Mouse (Mus musculus) T-helper 17 cell (primary cell): ENCODE data around the gene Slc44a1.

ENCODE experiments used
- in situ Hi-C, 2 experiments: fragments of 300-600 bp; cut with MboI, MseI; formaldehyde crosslinking; loops; 1 replicate in 1 of 2; 2 replicates in 1 of 2; pipeline ENCODE4 v1.15.1; 2025; ENCODE audit warnings: high pct_unique_total_duplicates in 2 of 2

The Slc44a1 gene

GRCm38 (mm10) chr4:53427120-53427519, 13.1 kb upstream of the Slc44a1 start:
- in situ Hi-C loops = no loop called here

DNA sequence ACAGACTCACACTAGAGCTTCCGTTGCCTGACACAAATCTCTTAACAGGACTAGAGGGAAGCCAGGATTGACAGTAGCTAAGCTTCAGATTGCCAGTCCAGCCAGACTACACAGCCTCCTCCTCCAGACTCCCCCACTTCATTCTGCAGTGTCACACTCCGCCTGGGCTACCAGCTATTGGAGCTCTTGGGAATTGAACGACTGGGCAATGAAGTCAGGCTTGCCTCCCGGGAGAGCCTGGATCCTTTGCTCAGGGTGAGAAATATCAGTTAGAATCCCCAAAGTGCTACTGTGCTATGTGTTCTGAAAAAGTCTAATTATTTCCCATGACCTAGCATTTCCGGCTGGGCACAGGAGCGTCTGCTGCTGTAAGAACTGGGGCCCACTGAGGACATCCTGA, 9.7 kb upstream of the Slc44a1 start:
- in situ Hi-C loops = no loop called here

- in situ Hi-C loops = no loop called here
Measured at GRCm38 (mm10) chr4:53431585-53432234, 8.5 kb upstream of the Slc44a1 start.

DNA sequence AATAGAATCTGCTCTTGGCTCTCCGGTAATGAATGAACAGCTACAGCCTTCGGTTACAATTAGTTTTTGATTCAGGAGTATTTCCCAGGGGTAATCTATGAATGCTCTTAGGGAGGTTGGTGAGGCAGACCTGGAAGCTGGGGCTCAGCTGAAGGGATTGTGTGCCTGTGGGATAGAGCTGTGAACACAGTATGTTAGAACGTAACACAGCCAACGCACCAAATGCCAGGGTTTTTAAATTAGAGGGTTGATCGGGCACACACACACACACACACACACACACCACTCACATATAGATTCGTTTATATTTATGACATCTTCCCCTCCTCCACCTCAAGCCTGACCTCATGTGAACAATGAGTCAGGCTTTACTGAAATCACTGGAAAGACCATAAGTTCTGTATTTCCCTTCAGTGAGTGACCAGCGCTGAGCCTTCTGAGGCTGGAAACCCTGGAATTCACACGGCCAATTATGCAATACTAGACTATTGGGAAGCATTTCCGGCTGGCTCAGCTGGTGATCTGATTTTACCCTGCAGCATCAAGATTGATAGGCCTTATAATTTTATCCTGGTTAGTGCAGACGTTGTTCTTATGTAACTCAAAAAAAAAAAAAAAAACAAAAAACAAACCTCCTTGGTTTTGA, 3.0 kb upstream of the Slc44a1 start:
- in situ Hi-C loops = no loop called here

GRCm38 (mm10) chr4:53438386-53438785, 1.8 kb upstream of the Slc44a1 start:
- in situ Hi-C loops = no loop called here

DNA sequence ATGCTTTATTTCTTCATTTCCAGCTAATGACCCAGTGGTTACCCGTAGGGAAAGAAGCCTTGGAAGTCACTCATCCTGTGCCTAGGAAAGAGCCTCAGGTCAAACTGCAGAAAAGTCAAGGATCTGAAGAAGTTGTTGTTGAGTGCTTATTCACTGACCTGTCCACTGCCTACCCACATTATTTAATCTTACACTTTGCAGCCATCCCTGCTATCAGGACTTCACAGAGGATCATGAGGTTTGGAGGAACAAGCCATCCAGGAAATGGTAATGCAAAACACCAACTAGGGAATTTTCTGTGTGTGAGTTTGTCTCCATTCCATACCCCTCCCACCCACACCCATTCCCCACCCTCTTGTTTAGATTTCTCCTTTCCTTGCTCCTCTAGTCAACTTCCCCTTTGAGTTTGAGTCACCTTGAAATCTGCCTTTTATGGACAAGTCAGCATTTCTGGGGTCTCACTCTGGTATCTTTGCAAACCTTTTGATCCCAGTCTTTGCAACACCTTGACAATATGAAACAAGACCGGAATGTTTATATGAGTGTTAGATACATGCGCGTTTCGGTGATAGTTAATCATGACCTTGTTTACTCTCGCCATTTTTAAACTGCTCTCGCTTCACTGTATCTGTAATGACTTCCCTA, 1.3 kb upstream of the Slc44a1 start:
- in situ Hi-C loops = no loop called here

DNA sequence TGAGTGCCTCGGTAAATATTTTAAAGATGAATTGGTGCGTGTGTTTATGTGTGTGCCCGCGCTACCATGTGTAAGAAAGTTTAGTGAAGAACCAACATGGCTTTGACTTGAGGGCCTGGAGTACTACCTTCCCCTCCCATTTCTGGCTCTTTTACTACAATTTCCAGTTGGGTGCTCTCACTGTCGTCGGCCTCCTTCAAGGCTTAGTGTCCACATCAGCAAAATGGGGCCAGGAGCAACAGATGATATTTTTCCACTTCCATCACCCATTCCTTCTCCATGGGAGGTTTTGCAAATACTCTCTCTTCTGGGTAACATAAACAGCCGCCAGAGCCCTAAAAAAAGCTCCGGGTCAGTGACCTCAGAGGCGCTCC, 590 bp upstream of the Slc44a1 start:
- in situ Hi-C loops = loop anchor here in 1 of 2 experiments (5.0 kb wide), 1 partner anchor 383 kb away; no protein-coding TSS in a partner anchor

DNA sequence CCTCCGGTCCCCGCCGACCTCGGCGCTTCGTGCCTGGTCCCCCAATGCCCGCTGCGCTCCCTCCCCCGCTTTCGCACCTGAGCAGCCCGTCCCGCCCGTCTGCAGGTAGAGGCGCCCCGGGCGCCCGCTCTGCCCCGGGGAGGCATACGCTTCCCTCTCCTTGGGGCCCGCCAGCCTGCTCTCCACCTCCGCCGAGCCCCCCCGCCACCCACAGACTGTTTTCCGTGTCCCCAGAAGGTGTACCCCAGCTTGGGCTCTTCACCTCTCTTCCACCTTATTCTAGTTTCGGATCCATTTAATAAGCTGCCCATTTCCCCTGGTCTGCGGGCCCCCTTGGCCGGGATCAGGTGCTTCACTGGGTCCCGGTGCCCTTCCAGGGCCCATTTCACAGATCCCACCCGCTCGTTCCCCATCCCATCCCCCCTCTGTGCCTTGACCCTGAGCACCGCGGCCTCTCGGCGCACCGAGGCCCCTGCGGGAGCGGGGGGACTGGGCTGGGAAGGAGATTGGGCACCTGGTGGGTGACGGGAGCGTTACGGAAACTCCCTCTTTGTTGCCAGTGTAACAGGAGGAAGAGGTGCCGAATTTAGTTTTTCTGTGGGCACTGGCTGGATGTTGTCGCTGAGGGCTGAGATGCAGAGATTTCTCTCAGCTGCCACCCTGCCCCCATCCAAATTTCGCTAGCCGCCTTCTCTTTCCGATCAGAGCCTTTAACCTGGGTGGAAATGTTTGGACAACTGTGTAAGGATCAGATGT, 781 bp downstream of the Slc44a1 start:
- in situ Hi-C loops = loop anchor here in 1 of 2 experiments (5.0 kb wide), 1 partner anchor 381 kb away; no protein-coding TSS in a partner anchor

DNA sequence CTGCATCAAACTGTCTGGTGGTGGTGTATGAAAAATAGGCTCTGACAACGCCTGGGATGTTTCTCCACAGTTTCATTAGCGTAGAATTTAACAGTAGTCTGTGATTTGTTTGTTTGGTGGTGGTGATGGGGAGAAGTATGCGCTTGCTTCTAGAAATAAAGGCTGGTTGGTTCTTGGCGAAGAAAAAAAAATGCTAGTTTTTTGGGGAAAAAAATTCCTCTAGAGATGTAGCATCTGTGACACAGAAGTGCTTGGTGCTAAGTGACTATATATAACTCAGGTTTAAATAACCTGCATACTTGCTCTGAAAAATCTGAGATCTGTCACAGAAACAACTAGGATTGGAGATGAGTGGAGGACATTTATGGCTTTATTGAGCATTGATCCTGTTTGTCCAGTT, 1.5 kb downstream of the Slc44a1 start:
- in situ Hi-C loops = loop anchor here in 1 of 2 experiments (5.0 kb wide), 1 partner anchor 381 kb away; no protein-coding TSS in a partner anchor

DNA sequence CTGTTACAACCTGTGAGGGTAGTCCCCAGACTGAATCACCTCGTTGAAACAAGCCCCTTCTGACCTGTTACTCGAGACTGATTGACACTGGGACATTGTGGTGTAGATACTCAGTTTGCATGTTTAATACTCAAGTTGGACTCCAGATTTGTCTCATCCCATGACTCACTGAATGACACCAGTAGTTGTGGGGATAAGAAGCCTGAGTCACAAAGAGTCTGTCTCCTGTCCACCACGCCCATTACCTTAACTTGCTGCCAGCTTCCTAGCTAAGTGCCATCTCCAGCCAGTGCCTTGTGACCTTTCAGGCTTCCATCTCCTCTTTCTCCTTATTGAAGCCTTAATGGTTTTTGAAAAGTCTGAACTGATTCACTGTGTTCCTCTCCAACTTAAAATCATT, 6.0 kb downstream of the Slc44a1 start:
- in situ Hi-C loops = loop anchor here in 1 of 2 experiments (5.0 kb wide), 1 partner anchor 34 kb away; no protein-coding TSS in a partner anchor

DNA sequence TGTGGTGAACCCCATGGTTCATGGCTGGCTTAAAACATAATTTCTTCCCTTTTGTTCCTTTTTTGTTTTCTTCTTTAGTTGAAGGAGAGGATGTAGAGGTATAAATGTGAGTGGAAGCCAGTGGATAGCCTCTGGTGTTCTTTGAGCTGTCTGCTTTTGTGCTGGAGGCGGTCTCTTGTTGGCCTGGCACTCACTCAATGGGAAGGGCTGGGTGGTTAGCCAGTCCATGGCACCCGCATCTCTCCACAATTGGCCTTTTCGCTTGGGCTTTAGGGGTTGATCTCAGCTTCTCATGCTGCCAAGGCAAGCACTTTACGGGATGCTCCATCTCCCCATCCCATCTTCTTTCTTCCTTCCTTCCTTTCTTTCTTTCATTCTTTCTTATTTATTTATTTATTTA, 7.6 kb downstream of the Slc44a1 start:
- in situ Hi-C loops = loop anchor here in 1 of 2 experiments (5.0 kb wide), 1 partner anchor 35 kb away; no protein-coding TSS in a partner anchor

GRCm38 (mm10) chr4:53450736-53451135, 10.5 kb downstream of the Slc44a1 start:
- in situ Hi-C loops = loop anchor here in 1 of 2 experiments (5.0 kb wide), 1 partner anchor 68 kb away; no protein-coding TSS in a partner anchor

- in situ Hi-C loops = loop anchor here in 1 of 2 experiments (5.0 kb wide), 1 partner anchor 70 kb away; no protein-coding TSS in a partner anchor
Measured at GRCm38 (mm10) chr4:53451887-53452286, 11.7 kb downstream of the Slc44a1 start.

DNA sequence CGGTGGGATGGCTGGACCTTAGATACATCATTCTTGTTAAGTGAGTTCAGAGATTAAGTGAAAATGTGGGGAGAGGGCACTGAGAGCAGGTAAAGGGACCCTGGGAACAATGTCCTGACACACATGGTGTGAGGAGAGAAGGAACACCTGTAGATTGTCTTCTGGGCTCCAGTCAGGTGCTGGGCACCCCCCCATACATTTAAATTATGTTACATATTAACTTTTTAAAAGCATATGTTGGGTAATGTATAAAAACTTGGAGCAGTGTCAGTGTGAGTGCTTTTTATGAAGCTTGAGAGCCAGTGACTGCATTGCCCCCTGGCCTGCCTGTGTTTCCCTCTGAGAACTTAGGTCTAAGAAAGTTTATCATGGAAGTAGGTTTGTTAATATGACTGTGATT, 12.2 kb downstream of the Slc44a1 start:
- in situ Hi-C loops = loop anchor here in 1 of 2 experiments (5.0 kb wide), 1 partner anchor 70 kb away; no protein-coding TSS in a partner anchor

DNA sequence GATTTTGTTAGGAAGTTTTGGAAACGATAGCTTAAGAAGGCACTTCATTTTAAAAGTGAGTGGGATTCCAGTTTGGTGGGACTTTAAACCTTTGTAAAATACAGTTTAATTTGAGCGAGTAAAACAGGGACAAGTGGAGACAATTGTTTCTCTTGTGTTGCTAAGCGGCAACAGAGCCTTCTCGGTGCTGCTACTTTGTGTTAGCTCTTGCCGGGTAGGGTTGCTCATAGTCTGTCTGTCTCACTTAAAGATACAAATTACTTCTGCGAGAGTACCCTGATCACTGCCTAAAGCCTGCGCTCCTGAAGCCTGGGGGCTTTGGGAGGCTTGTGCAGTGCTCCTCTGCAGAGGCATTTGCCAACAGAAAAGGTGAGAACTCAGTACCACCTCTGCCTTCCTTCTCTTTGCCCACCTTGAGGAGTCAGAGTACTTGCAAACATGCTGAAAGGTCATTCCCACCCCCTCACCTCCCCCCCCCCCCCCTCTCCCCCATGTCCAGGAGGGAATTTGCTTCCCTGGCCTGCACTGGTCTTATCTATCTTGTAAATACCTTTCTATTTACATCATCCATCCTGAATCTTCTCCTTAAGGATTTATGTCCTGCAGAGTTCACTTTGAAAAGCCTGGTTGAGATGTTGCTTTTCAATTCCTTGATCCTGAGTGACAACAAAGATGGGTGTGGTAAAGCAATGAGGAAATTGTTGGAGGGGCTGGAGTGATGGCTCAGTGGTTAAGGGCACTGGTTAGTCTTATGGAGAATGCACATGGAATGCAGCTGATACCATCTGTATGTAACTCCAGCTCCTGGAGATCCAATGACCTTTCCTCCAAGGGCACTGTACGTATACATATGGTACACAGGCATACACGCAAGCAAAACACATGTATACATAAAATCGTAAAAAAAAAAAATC, 13.0 kb downstream of the Slc44a1 start:
- in situ Hi-C loops = loop anchor here in 1 of 2 experiments (5.0 kb wide), 1 partner anchor 71 kb away; no protein-coding TSS in a partner anchor

- in situ Hi-C loops = loop anchor here in 1 of 2 experiments (5.0 kb wide), 1 partner anchor 51 kb away; no protein-coding TSS in a partner anchor
Measured at GRCm38 (mm10) chr4:53455885-53456284, 15.7 kb downstream of the Slc44a1 start.

GRCm38 (mm10) chr4:53456570-53456969, 16.4 kb downstream of the Slc44a1 start:
- in situ Hi-C loops = loop anchor here in 1 of 2 experiments (5.0 kb wide), 1 partner anchor 51 kb away; no protein-coding TSS in a partner anchor

DNA sequence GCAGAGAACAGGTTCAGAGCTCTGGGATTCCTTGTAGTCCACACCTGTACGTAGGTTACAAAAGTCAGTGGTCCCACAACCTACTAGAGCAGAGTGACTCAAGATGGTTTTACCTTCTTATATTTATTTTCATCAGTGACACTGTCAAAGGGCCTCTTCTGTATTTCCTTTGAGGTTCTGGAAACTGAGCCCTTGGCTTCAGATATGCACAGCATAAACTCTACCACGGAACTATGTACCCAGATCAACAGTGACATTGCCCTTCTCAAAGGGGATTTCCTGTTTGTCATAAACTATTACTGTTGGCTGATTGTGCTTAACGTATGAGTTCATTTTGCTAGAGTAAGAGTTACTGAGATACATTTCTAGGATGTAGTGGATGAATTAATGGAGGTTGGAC, 18.3 kb downstream of the Slc44a1 start:
- in situ Hi-C loops = loop anchor here in 1 of 2 experiments (5.0 kb wide), 1 partner anchor 49 kb away; no protein-coding TSS in a partner anchor

GRCm38 (mm10) chr4:53459697-53460096, 19.5 kb downstream of the Slc44a1 start:
- in situ Hi-C loops = loop anchor here in 1 of 2 experiments (5.0 kb wide), 1 partner anchor 48 kb away; no protein-coding TSS in a partner anchor

- in situ Hi-C loops = no loop called here
Measured at GRCm38 (mm10) chr4:53461026-53461425, 20.8 kb downstream of the Slc44a1 start.
